Mouse (Mus musculus): ENCODE results near the gene Slc5a2. TPM values are rescaled to one million over a fixed set of nuclear protein-coding genes. Genes with fewer than 3 reads are reported as not detected.

Slc5a2 gene
- total and polyA plus RNA-seq, 3 experiments = 0.21 TPM; not detected in 2

DNA sequence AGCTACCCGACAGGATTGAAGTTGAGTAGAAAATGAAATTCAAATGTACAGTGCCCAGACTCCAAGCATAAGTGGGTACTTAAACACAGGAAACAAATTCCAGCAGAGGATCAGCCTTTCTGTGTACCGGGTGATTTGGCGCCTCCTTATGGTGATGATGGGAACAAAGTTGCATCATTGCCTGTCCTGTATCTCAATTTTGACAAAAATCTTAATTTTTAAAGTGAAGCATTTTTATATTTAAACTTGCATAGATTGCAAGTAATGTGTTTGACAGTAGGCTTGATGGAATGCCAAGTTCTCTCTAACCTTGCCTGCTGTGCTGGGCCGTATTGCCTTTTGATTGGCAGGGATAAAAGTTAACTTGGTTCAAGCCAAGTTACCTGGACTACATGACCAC is 26.5 kb upstream of the Slc5a2 start:
- in situ Hi-C loops (cut with MboI; ENCODE audit: low pct_ligation_motif_present, low pct_unique_long_range_greater_than_20kb, low sequenced_read_pairs) = no loop called here
- H3K27me3 ChIP-seq (replicated peaks) = no peaks in the 10 kb centered on the region
- H3K9me3 ChIP-seq (replicated peaks; ENCODE audit: low read length) = no peaks in the 10 kb centered on the region
- peak overlapping the region; percentile 73 for H3K9ac ChIP-seq (ENCODE audit: insufficient read depth, low read depth)
- peak overlapping the region; percentile 43 to 82 (median 53) for H3K4me3 ChIP-seq (replicated peaks in 1 of 3; ENCODE audit: low read depth in 2 of 3, low read length in 2 of 3, poor library complexity in 1 of 3)
- no peaks in the 10 kb centered on the region for H3K79me2 ChIP-seq (replicated peaks; ENCODE audit: control insufficient read depth, extremely low read depth, insufficient read depth, poor library complexity, severe bottlenecking)
- H3K4me1 ChIP-seq (ENCODE audit: control insufficient read depth in 1 of 2, insufficient read depth in 2 of 2) = peaks cover 16 to 48% of the 10 kb centered on the region in 2 experiments
- DNase-seq (ENCODE audit: extremely low read depth) = peak; percentile 77
- dilution Hi-C loops (cut with MboI; ENCODE audit: extremely low pct_ligation_motif_present, extremely low pct_unique_long_range_greater_than_20kb, low sequenced_read_pairs) = no loop called here
- H3K27ac ChIP-seq (ENCODE audit: insufficient read depth, low read depth) = no peak overlapping the region; the same call in 1 of the 2 replicates
- H3K4me2 ChIP-seq (ENCODE audit: insufficient read depth, low read depth, poor library complexity, severe bottlenecking) = peak overlapping the region; percentile 72
- TF ChIP-seq MAFK (IDR thresholded peaks at IDR 0.05; ENCODE audit: insufficient replicate concordance, low read length) (0 out of 2 replicates have a peak, but pooled peaks have one; percentile 27), POLR2A (IDR thresholded peaks at IDR 0.05; ENCODE audit: low read depth, low read length) (no peak), JUND (conservative IDR thresholded peaks at IDR 0.05; ENCODE audit: low read depth, low read length) (0 out of 2 replicates have a peak, but pooled peaks have one; percentile 51), MEF2A (IDR thresholded peaks at IDR 0.05; ENCODE audit: borderline replicate concordance, low read depth, low read length) (peak; percentile 36; the same call in 1 of the 2 replicates), EP300 (IDR thresholded peaks at IDR 0.05; ENCODE audit: low read length) (no peak), IRF4 (IDR thresholded peaks at IDR 0.05; ENCODE audit: low read depth, low read length) (no peak), MYC (IDR thresholded peaks at IDR 0.05; ENCODE audit: low read depth, low read length) (no peak), TCF12 (IDR thresholded peaks at IDR 0.05; ENCODE audit: low read depth, low read length) (no peak), KAT2A (IDR thresholded peaks at IDR 0.05; ENCODE audit: insufficient replicate concordance, low read length) (no peak), E2F4 (IDR thresholded peaks at IDR 0.05; ENCODE audit: insufficient replicate concordance, low read depth, low read length) (0 out of 2 replicates have a peak, but pooled peaks have one; percentile 38), ZC3H11A (IDR thresholded peaks at IDR 0.05; ENCODE audit: low read depth, low read length) (no peak), RAD21 (IDR thresholded peaks at IDR 0.05; ENCODE audit: low read depth, low read length) (peak; percentile 50), POLR2AphosphoS2 (IDR thresholded peaks at IDR 0.05; ENCODE audit: low read depth, low read length) (no peak), ZNF384 (IDR thresholded peaks at IDR 0.05; ENCODE audit: low read depth, low read length) (no peak), CTCF (conservative IDR thresholded peaks at IDR 0.05 in 1 of 2, IDR thresholded peaks at IDR 0.05 in 1 of 2; ENCODE audit: low read depth in 2 of 2, low read length in 2 of 2) (peak; percentile 70 to 75), USF2 (conservative IDR thresholded peaks at IDR 0.05; ENCODE audit: low read depth, low read length) (no peak), UBTF (IDR thresholded peaks at IDR 0.05; ENCODE audit: low read depth, low read length) (no peak), MAZ (IDR thresholded peaks at IDR 0.05; ENCODE audit: low read depth, low read length) (no peak), BHLHE40 (IDR thresholded peaks at IDR 0.05; ENCODE audit: low read depth, low read length) (no peak), NELFE (IDR thresholded peaks at IDR 0.05; ENCODE audit: low read depth, low read length) (no peak), PAX5 (IDR thresholded peaks at IDR 0.05; ENCODE audit: low read length) (no peak), MXI1 (IDR thresholded peaks at IDR 0.05; ENCODE audit: low read depth, low read length) (no peak), USF1 (IDR thresholded peaks at IDR 0.05; ENCODE audit: low read depth, low read length) (no peak), SIN3A (IDR thresholded peaks at IDR 0.05; ENCODE audit: low read length) (no peak), ETS1 (conservative IDR thresholded peaks at IDR 0.05; ENCODE audit: low read depth, low read length) (no peak), ZKSCAN1 (IDR thresholded peaks at IDR 0.05; ENCODE audit: borderline replicate concordance, low read depth, low read length) (no peak), RCOR1 (conservative IDR thresholded peaks at IDR 0.05; ENCODE audit: low read depth, low read length) (no peak), ZMIZ1 (IDR thresholded peaks at IDR 0.05; ENCODE audit: low read depth, low read length) (no peak), HCFC1 (IDR thresholded peaks at IDR 0.05; ENCODE audit: low read depth, low read length) (no peak), TBP (conservative IDR thresholded peaks at IDR 0.05; ENCODE audit: low read depth, low read length) (no peak), JUN (IDR thresholded peaks at IDR 0.05; ENCODE audit: insufficient read depth, low read depth, low read length) (no peak), SMC3 (IDR thresholded peaks at IDR 0.05; ENCODE audit: low read depth, low read length) (peak; percentile 45), CHD2 (IDR thresholded peaks at IDR 0.05; ENCODE audit: low read length) (no peak), ELF1 (IDR thresholded peaks at IDR 0.05; ENCODE audit: low read depth, low read length) (0 out of 2 replicates have a peak, but pooled peaks have one; percentile 17), NRF1 (IDR thresholded peaks at IDR 0.05; ENCODE audit: low read depth, low read length) (no peak), MAX (IDR thresholded peaks at IDR 0.05; ENCODE audit: low read length) (no peak), GABPA (IDR thresholded peaks at IDR 0.05; ENCODE audit: insufficient replicate concordance, low read depth, low read length) (no peak), CHD1 (IDR thresholded peaks at IDR 0.05; ENCODE audit: low read depth, low read length) (0 out of 2 replicates have a peak, but pooled peaks have one; percentile 30)
- peaks cover 39 to 54% of the 10 kb centered on the region in 2 experiments for H3K36me3 ChIP-seq (replicated peaks in 1 of 2; ENCODE audit: control insufficient read depth in 1 of 2, insufficient read depth in 1 of 2, low read length in 1 of 2)
